Mouse (Mus musculus) embryo, embryonic 10.5 days (tissue): ENCODE data around the gene Best1.

Experiments
- DNase-seq: peaks from one replicate; pipeline ENCODE4 v3.0.0-alpha.2; 2015; ENCODE audit warnings: low spot score

Best1 gene

DNA sequence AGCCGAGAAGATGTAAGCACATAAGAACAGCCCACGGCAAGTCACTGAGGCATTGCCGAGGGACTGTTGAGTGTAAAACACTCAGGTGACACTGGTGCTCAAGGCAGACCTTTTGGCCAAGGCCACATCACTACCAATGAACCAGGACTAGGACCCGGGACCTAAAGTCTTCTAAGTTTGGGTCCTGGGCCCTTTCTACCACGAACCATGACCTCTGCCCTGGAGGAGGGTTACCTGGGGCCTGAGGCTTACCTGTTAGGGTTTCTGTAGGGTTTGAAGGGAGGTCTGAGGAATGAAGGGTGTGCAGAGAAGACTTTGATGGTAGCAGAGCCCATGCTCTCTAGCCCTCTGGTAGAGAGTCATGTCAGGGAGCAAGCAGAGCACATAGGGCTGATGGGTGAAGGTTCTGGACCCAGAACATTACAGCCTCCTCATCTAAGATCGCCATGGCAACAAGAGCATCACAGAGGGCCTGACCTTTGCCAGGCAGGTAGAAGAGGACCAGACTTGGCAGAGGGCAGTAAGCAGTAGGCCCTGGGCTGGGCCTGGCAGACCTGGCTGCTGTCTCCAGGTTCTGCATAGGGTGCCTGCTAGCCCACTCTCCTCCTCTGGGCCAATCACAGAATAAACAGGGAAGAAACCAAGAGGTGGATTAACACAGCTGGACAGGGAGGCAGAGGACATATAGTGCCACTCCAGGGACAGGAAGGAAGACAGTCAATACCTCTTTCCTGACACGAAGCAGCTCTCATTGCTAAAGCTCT is at the start of gene Best1, which contains the start of gene Rab3il1:
Gene Best1, minus strand, starts transcription at position 428 of the 764 bp plus-strand sequence.
Gene Rab3il1, plus strand, starts transcription at position 464 of the 764 bp plus-strand sequence.
- no peak for DNase-seq

- DNase-seq: no peak
Measured at GRCm38 (mm10) chr19:10050438-10050837, 49.0 kb upstream of the Best1 start.

- DNase-seq: no peak
Measured at GRCm38 (mm10) chr19:10049533-10049932, 48.1 kb upstream of the Best1 start.

- DNase-seq: no peak
Measured at GRCm38 (mm10) chr19:10046983-10047382, 45.5 kb upstream of the Best1 start.

GRCm38 (mm10) chr19:10046346-10046745 is 44.9 kb upstream of the Best1 start:
- no peak for DNase-seq

DNA sequence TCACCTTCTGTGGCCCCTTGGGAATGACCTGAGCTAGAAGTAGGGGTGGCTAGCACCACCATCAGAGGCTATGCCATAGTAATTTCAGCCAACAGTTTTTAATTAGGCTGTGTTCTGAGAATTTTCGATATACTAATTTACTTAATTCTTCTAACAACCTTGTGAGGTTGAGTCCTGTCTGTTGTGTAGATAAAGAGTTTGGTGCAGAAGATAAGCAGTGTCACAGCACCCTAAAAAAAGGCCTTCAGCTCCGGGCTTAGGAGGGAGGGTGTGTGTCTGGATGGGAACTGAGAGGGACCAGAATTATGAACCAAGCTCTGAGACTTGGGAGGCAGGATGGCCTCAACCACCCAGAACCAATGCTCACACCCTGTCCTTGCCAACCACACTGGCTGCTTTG is 44.3 kb upstream of the Best1 start:
- no peak for DNase-seq

GRCm38 (mm10) chr19:10043643-10044042 is 42.2 kb upstream of the Best1 start:
- no peak for DNase-seq

DNA sequence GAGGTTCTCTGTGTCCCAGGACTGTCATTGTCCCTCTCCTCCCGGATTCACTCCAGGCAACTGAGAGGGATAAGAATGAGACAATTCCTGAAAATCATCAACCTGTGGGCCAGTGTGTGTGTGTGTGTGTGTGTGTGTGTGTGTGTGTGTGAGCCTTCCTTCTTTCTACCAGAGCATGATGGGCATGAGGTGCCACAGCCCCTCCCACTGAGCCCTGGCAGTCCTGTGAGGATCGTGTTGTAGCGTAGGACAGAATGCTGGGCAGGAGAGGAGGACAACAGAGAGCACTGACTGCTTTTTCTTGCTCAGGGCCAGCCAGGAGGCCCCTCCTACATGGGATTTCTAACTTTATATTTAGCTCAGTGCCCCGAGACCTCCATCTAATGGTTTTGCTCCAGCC is 41.4 kb upstream of the Best1 start:
- no peak for DNase-seq

DNA sequence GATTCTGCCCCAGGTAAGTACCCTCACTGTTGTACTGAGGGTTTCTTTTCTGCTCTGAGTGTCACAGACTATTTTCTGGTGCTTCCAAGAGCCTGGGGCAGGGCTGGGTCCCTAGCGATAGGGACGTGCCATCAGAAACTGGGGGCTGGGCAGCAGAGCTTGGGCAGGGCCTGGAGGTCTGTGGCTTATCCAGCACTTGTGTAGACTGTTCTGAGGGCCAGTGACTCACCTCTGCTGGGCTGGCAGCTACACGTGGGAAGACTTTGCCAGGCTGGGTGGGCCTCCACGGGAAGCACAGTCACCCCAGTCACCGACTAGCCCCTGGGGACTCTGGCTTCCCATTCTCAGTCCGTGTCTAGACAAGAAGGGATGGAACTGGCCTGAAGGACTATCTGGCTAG is 40.8 kb upstream of the Best1 start:
- no peak for DNase-seq

DNA sequence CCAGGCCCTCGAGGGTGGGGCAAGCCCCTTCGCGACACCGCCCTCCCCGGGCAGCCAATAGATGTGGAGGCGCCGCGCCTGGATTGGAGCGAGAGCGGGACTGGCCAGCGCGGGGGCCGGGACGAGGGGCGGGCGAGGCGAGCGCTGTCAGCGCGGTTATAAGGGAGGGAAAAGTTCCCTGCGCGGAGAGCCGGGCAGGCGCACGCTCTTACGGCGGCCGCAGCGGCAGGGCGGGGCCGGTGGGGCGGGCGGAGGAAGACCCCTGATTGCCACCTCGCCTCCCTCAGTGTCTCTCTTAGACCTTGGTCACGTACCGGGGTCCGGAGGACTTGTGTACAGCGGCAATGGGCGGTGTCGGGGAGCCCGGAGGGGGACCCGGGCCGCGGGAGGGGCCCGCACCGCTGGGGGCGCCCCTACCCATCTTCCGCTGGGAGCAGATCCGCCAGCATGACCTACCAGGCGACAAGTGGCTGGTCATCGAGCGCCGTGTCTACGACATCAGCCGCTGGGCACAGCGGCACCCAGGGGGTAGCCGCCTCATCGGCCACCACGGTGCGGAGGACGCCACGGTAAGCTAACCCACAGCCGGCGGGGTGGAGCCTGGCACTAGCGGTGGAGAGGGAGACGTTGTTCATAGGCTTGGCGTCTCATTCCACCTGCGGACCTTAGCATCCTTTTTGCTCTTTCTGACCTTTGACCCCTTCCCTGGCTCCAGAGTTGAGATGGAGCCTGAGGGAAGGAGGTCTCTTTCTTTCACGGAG is 40.1 kb upstream of the Best1 start, which contains the start of gene Fads3:
Gene Fads3, plus strand, starts transcription at position 182 of the 761 bp plus-strand sequence.
- peak; percentile 82 for DNase-seq

GRCm38 (mm10) chr19:10040866-10041387 is 39.5 kb upstream of the Best1 start:
- no peak for DNase-seq

- no peak for DNase-seq
Measured at GRCm38 (mm10) chr19:10039615-10040014, 38.2 kb upstream of the Best1 start.

- no peak for DNase-seq
Measured at GRCm38 (mm10) chr19:10038910-10039309, 37.5 kb upstream of the Best1 start.

DNA sequence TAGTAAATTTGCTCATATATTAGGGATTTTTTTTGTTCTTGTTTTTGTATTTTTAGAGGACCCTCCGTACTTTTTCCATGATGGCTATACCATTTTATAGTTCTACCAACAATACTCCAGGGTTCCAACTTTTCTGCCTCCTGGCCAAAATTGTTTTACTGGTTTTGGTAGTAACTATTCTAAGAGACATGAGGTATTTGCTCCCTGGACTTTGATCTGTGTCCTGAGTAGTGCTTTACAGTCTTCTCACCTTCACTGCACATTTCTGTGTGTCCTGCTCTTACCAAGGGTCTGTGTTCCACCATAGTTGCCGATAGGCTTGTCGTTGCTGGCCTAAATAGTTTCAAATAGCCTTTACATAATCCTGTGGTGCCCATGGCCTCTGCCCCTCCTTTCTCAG is 36.9 kb upstream of the Best1 start:
- no peak for DNase-seq

GRCm38 (mm10) chr19:10037534-10037933 is 36.1 kb upstream of the Best1 start:
- no peak for DNase-seq

DNA sequence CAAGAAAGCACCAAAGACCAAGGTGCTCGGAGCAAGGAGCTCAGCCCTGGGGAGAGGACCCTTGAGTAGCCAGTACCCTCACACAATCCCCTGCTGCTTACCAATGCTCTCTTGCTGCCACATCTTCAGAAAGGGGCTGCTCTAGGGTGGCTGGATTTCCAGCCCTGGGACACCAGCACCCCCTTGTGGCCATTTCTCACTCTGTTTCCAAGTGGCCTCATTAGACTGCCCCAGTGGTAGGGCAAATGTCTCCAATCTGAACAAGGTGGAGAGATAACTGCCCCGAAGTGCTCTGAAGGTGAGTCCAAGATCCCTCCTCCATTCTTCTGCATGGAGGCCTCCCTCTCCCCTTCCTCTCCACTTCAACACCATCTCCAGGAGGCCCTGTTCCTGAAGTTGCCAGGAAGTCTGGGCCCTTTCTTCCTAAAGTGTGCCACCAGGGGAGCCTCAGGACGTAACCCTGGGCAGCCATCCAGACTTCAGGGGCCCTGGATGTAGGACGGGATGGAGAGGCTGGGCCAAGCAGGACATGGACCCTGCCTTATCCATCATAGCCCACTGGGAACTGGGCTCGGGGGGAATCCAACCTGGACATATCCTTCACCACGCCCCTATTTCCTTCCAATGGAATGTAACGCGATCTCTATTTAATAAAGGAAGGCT is 33.5 kb upstream of the Best1 start:
- peak; percentile 89 for DNase-seq

GRCm38 (mm10) chr19:10034356-10034755 is 32.9 kb upstream of the Best1 start:
- DNase-seq: no peak

DNA sequence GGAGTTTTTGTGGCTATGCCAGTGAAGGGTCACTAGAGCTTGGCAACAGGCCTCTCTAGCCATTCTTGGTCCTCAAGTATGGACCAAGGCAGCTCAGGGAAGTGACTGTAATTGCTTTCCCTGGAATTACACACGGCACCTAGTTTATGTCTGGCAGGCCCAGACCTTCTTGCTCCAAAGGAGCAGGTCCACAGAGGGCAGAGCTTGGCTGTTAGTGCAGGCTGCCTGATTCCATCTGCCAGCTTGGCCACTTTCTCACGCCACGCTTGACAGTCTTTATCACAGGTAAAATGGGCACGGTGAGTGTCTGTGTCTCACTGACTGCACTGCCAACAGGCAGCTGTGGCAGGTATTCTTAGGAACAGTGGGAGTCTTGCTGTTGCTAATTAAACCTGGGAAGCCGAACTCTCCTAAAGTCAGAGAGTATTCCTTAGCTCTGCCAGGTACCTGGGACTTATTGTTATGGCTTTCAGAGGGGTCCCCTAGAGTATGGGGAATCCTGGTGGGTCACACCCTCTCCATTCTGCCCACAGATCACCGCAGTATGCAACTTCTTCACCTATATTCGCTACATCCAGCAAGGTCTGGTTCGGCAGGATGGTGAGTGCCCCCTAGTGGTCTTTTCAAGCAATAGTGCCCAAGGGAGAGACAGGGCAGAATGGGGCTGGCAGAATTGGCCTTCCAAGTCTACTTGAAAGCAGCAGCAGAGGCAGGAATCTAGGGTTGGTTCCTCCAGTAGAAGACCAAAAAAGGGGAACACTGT is 32.0 kb upstream of the Best1 start:
- peak; percentile 85 for DNase-seq

DNA sequence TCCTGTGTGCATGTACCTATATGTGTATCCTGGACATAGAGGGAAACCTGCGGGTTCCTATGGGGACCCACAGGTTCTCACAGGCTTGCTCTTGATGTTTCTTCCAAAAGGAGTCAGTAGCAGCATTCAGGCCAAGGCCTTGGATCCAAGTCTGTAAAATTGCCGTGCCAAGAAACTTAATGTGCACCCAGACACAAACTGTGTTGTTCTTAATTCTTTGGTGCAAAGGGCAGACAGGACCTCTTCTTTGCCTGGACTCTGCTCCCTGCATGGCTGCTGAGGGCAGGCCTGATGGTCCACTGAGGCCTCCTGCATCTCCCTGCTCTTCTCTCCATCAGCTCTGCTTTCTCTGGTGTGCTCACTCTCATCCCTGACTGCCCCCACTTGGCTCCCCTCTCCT is 28.3 kb upstream of the Best1 start:
- DNase-seq: no peak

GRCm38 (mm10) chr19:10025169-10025875 is 23.9 kb upstream of the Best1 start:
- peak; percentile 63 for DNase-seq

GRCm38 (mm10) chr19:10023304-10023758 is 21.9 kb upstream of the Best1 start:
- DNase-seq: no peak
